Mouse (Mus musculus) liver, embryonic 18 days (tissue): ENCODE data around the gene Skap2. TPM values are rescaled to one million over a fixed set of nuclear protein-coding genes. Genes with fewer than 3 reads are reported as not detected.

Experiments used
- polyA plus RNA-seq: library from polyadenylated mRNA; depleted of rRNA; stranded (reverse); fragments of >200 nt; gene quantifications from 2 replicates; pipeline ENCODE4 v1.2.3, GENCODE M21; 2012; rRNA removed

The Skap2 gene
- 15.6 and 16.3 TPM in 2 replicates for polyA plus RNA-seq

GRCm38 (mm10) chr6:52012409-52013244, at the start of gene Skap2:
Skap2 (minus strand) TSS chr6:52012549.

Other genes starting within 250 kb of the Skap2 start
- gene Hoxa1, start 145.8 kb upstream of the Skap2 start, polyA plus RNA-seq, result 0.30 and 0.35 TPM in 2 replicates
- 0.30 and 0.35 TPM in 2 replicates for gene Hoxa2, start 152.3 kb upstream of the Skap2 start, polyA plus RNA-seq
- gene 5730596B20Rik, start 164.9 kb upstream of the Skap2 start, polyA plus RNA-seq, result 0.05 and 0.07 TPM in 2 replicates
- 0.26 and 0.28 TPM in 2 replicates for gene Hoxa4, start 179.2 kb upstream of the Skap2 start, polyA plus RNA-seq
- 1.0 and 1.2 TPM in 2 replicates for gene Hoxa5, start 192.0 kb upstream of the Skap2 start, polyA plus RNA-seq
- gene Hoxa6, start 196.2 kb upstream of the Skap2 start, polyA plus RNA-seq, result not detected in 2 replicates
- gene Hoxa3, start 200.8 kb upstream of the Skap2 start, polyA plus RNA-seq, result 0.38 and 0.46 TPM in 2 replicates
- not detected in 2 replicates for gene Gm28308, start 200.8 kb upstream of the Skap2 start, polyA plus RNA-seq
- 0.23 and 0.26 TPM in 2 replicates for gene Hoxa7, start 209.3 kb upstream of the Skap2 start, polyA plus RNA-seq
- gene Hoxa9, start 218.5 kb upstream of the Skap2 start, polyA plus RNA-seq, result 0.31 and 0.45 TPM in 2 replicates
- gene Hoxa10, start 228.3 kb upstream of the Skap2 start, polyA plus RNA-seq, result 0.02 TPM in 2 replicates
- gene Hoxa11, start 233.3 kb upstream of the Skap2 start, polyA plus RNA-seq, result not detected in 2 replicates
- gene Hoxa13, start 248.3 kb upstream of the Skap2 start, polyA plus RNA-seq, result not detected in 2 replicates